Mouse (Mus musculus) left cerebral cortex, adult 11 months (tissue): ENCODE data around the gene Tor2a.
A peak's percentile ranks its signal among the peaks of the same experiment; 100 is the strongest.

Experiments used
- DNase-seq: peaks from one replicate; pipeline ENCODE4 v3.0.0; 2022; ENCODE audit warnings: low spot score

The Tor2a gene

DNA sequence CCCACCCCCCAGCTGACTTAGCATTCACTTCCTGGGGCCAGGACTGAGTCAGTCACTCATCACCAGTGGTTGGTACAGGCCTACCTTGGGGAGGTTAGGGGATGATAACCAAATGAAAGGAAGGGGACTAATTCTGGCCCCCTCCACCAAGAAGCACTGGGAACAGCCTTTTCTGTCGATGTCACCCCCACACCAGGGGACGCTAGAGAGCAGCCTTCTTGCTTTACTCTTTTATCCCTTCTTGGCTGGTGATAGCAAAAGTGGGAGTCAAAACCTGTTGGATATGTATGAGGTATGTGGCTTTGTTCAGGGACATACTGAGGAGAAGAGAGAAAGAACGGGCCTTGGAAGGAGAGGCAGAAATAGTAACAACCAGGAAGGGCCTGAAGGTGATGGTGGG, 6.3 kb downstream of the Tor2a start:
- no peak for DNase-seq

- no peak for DNase-seq
Measured at GRCm38 (mm10) chr2:32767241-32767640, 10.2 kb downstream of the Tor2a start.

GRCm38 (mm10) chr2:32768661-32769285, 11.7 kb downstream of the Tor2a start:
- no peak for DNase-seq

- DNase-seq: no peak
Measured at GRCm38 (mm10) chr2:32769327-32770085, 12.5 kb downstream of the Tor2a start.

DNA sequence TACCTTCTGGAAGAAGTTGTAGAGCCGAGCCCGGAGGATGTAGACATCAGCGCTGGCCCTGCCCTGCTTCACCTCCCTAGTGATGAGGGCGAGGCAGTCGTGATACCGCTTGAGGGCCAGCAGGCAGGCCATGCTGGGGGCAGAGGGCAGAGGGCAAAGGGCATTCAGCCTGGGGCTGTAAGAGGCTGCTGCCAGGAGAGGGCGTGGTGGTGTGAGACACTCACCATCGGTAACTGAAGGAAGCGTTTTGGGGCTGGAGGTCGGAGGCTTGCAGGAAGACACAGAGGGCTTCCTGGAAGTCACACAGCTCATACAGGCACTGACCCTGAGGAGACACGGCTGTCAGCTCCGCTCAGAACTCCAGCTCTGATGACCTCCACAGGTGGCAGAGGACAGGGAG, 14.9 kb downstream of the Tor2a start:
- DNase-seq: no peak

GRCm38 (mm10) chr2:32772626-32773279, 15.7 kb downstream of the Tor2a start:
- DNase-seq: no peak

DNA sequence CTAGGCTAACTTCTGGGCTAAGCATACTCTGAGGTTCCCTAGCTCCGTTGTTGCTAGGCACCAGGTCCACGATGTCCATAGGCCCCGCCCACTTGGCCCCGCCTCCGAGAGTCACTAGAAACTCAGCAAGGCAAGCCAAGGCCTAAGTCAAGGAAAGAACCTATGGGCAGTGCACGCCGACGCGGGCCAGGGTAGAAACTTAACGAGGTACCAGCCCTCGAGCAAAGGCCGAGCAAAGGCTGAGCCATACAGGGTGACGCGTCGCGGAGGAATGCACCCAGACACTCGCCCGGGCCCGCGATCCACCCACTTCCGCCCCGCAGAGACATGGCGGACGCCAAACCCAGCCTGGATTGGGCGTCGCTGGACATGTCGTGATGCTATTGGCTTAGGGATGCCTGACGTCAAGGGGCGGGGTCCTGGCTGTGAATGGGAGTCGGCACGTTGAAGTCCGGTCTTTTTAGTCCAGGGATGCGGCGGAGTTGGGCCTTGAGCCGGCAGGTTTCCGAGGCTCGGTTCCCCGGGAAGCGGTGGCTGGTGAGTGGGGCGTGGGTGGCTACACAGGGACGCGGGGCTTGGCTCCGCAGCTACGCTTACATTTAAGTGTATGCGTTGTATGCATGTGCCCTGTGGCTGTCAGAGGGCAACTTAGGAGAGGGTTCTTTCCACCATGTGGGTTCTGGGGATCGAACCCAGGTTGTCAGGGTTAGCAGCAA, 18.5 kb downstream of the Tor2a start, which contains the start of the genes Ttc16 and Ptrh1:
Gene Ttc16, minus strand, starts transcription at position 275 of the 716 bp plus-strand sequence.
Gene Ptrh1, plus strand, starts transcription at position 428 of the 716 bp plus-strand sequence.
- DNase-seq: peak; percentile 95

GRCm38 (mm10) chr2:32776192-32776591, 19.2 kb downstream of the Tor2a start:
- DNase-seq: no peak

GRCm38 (mm10) chr2:32778081-32778480, 21.0 kb downstream of the Tor2a start:
- DNase-seq: no peak

- no peak for DNase-seq
Measured at GRCm38 (mm10) chr2:32779131-32779530, 22.1 kb downstream of the Tor2a start.

- no peak for DNase-seq
Measured at GRCm38 (mm10) chr2:32779714-32780113, 22.7 kb downstream of the Tor2a start.

- DNase-seq: no peak
Measured at GRCm38 (mm10) chr2:32781710-32782109, 24.7 kb downstream of the Tor2a start.

DNA sequence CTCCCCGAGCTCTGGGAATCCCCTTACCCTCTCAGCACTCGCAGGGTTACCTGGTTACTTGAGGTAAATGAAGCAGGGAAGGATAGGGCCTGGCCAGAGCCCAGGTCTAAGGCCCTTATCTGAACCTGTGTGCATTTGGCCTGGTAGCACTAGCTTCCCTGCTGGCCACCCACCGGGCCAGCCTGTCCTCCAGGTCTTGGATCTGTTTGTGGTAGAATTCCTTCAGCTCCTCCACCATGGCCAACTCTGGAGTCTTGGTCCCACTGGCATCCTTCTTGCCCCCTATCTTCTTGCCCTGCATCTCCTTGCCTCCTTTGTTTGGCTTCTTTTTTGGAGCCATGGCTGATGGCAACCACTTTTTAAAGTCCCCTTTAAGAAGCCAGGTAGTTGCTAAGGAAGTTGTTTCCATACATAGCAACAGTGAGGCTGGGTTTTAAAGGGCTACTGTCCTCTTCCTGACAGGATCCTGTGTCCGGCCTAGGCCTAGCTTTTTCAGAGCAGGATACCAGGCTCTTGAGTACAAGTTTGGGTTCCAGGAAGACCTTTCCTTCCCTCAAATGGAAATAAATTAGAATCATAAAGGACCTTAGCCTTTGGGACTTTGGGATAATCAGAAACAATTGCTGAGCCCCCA, 27.1 kb downstream of the Tor2a start, which contains the start of gene Cfap157:
Gene Cfap157, minus strand, starts transcription at position 381 of the 634 bp plus-strand sequence.
- no peak for DNase-seq

GRCm38 (mm10) chr2:32787176-32787575, 30.1 kb downstream of the Tor2a start:
- DNase-seq: no peak

DNA sequence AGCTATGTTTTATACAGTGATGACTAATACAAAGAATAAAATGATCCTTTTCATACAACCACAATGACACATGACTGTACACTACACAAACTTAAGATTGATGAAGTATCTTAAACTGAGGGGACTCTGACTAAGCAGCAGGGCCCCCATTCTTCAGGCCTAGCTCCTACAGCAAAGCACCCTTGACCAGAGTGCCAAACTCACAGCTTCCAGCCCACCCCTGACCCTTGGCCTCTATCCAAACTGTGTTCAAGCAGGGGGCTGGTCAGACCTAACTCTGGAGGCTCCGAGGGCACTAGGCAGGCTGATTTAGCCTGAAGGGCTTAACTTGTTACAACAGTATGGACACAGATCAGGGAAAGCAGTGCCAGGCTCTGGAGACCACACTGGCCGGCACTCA, 31.5 kb downstream of the Tor2a start:
- DNase-seq: no peak

GRCm38 (mm10) chr2:32791297-32791696, 34.3 kb downstream of the Tor2a start:
- no peak for DNase-seq

GRCm38 (mm10) chr2:32795748-32796418, 38.8 kb downstream of the Tor2a start:
- no peak for DNase-seq

GRCm38 (mm10) chr2:32798251-32798962, 41.4 kb downstream of the Tor2a start:
- no peak for DNase-seq

GRCm38 (mm10) chr2:32808816-32809566, 52.0 kb downstream of the Tor2a start:
- DNase-seq: no peak
